Comparison of ENCODE assay signal across 8 mouse cellular contexts in genomic region chr7:104314796-104315353, GRCm38 (mm10). TPM values are rescaled to one million over a fixed set of nuclear protein-coding genes. Genes with fewer than 3 reads are reported as not detected.
DNase-seq lines count a peak whose midpoint lies in the region; ATAC-seq and TF ChIP-seq lines count a peak whose summit lies in the region.

No protein-coding gene starts in this region.

- WGBS in forebrain, embryonic 16.5 days: 15% methylated on average over 15 of the region's 15 CpGs
- WGBS in intestine, embryonic 16.5 days: 7% methylated on average over 15 of the region's 15 CpGs
- WGBS in lung, embryonic 15.5 days: 10% methylated on average over 15 of the region's 15 CpGs

- H3K27ac ChIP-seq in testis, adult 2 months (ENCODE audit: control insufficient read depth, insufficient read depth, low read depth, low read length): peak overlapping the region; percentile 25
- no peak overlapping the region for H3K27ac ChIP-seq in forebrain, embryonic 16.5 days (ENCODE audit: low read length)
- H3K27ac ChIP-seq in intestine, embryonic 16.5 days (ENCODE audit: low read length): no peak overlapping the region
- no peak overlapping the region for H3K27ac ChIP-seq in lung, embryonic 15.5 days

- H3K4me2 ChIP-seq in forebrain, embryonic 16.5 days (ENCODE audit: low read length): peak overlapping the region; percentile 23
- H3K4me2 ChIP-seq in intestine, embryonic 16.5 days (ENCODE audit: low read depth, low read length): peak overlapping the region; percentile 47
- H3K4me2 ChIP-seq in lung, embryonic 15.5 days: peak overlapping the region; percentile 54

- no peaks in the 10 kb centered on the region for H3K36me3 ChIP-seq in testis, adult 2 months (ENCODE audit: control insufficient read depth, insufficient read depth, low read length)
- H3K36me3 ChIP-seq in forebrain, embryonic 16.5 days (ENCODE audit: control insufficient read depth, insufficient read depth): no peaks in the 10 kb centered on the region
- no peaks in the 10 kb centered on the region for H3K36me3 ChIP-seq in intestine, embryonic 16.5 days (ENCODE audit: control insufficient read depth, insufficient read depth, low read length)
- H3K36me3 ChIP-seq in lung, embryonic 15.5 days: no peaks in the 10 kb centered on the region
- no peaks in the 10 kb centered on the region for H3K36me3 ChIP-seq in splenic B cell, adult 2 months (ENCODE audit: control insufficient read depth, insufficient read depth, low read length, poor library complexity, severe bottlenecking)

- no peak for ATAC-seq in forebrain, embryonic 16.5 days
- ATAC-seq in intestine, embryonic 16.5 days: peak; percentile 86
- peak; percentile 59; the same call in 1 of the 2 replicates for ATAC-seq in lung, embryonic 15.5 days (ENCODE audit: borderline replicate concordance, extremely low read depth, low FRiP score, low TSS enrichment)

- no peak overlapping the region for H3K9ac ChIP-seq in forebrain, embryonic 16.5 days (replicated peaks; ENCODE audit: low read depth, low read length)
- peak overlapping the region; percentile 58 for H3K9ac ChIP-seq in intestine, embryonic 16.5 days (ENCODE audit: low read depth, low read length)
- H3K9ac ChIP-seq in lung, embryonic 15.5 days: peak overlapping the region; percentile 37

- TF ChIP-seq CTCF in testis, adult 2 months (IDR thresholded peaks at IDR 0.05; ENCODE audit: control insufficient read depth, insufficient read depth, insufficient replicate concordance, low read depth, low read length): no peak

- no peak for DNase-seq in testis, postnatal 10 days (ENCODE audit: low spot score)
- DNase-seq in splenic B cell, adult 2 months (ENCODE audit: low read depth, low spot score): peak; percentile 73
- no peak for DNase-seq in cerebellum, adult 8-10 months
- DNase-seq in right cerebral cortex, postnatal 10 days (ENCODE audit: low spot score in 2 of 2): no peak

- H3K4me3 ChIP-seq in testis, adult 2 months (ENCODE audit: control insufficient read depth, low read depth, low read length): peak overlapping the region; percentile 59
- peak overlapping the region; percentile 21 for H3K4me3 ChIP-seq in forebrain, embryonic 16.5 days (replicated peaks; ENCODE audit: low read length)
- peak overlapping the region; percentile 51 for H3K4me3 ChIP-seq in intestine, embryonic 16.5 days (ENCODE audit: low read length)
- H3K4me3 ChIP-seq in lung, embryonic 15.5 days: peak overlapping the region; percentile 48

- no peaks in the 10 kb centered on the region for H3K27me3 ChIP-seq in testis, adult 2 months (ENCODE audit: control insufficient read depth, insufficient read depth, low read length)
- H3K27me3 ChIP-seq in forebrain, embryonic 16.5 days (replicated peaks; ENCODE audit: control insufficient read depth, insufficient read depth, low read length): no peaks in the 10 kb centered on the region
- no peaks in the 10 kb centered on the region for H3K27me3 ChIP-seq in intestine, embryonic 16.5 days (replicated peaks; ENCODE audit: control insufficient read depth, insufficient read depth, low read length)
- no peaks in the 10 kb centered on the region for H3K27me3 ChIP-seq in lung, embryonic 15.5 days
- no peaks in the 10 kb centered on the region for H3K27me3 ChIP-seq in splenic B cell, adult 2 months (ENCODE audit: control insufficient read depth, insufficient read depth, low read length, poor library complexity, severe bottlenecking)

- H3K9me3 ChIP-seq in forebrain, embryonic 16.5 days (ENCODE audit: control insufficient read depth, low read length): no peaks in the 10 kb centered on the region
- no peaks in the 10 kb centered on the region for H3K9me3 ChIP-seq in intestine, embryonic 16.5 days (ENCODE audit: control insufficient read depth, low read length)
- H3K9me3 ChIP-seq in lung, embryonic 15.5 days: no peaks in the 10 kb centered on the region

- no peak for TF ChIP-seq POLR2A in testis, adult 2 months (IDR thresholded peaks at IDR 0.05; ENCODE audit: control insufficient read depth, low read depth, low read length)

- H3K4me1 ChIP-seq in testis, adult 2 months (ENCODE audit: control insufficient read depth, insufficient read depth, low read length): no peaks in the 10 kb centered on the region
- no peaks in the 10 kb centered on the region for H3K4me1 ChIP-seq in forebrain, embryonic 16.5 days (replicated peaks; ENCODE audit: control insufficient read depth, insufficient read depth, low read length)
- no peaks in the 10 kb centered on the region for H3K4me1 ChIP-seq in intestine, embryonic 16.5 days (ENCODE audit: control insufficient read depth, insufficient read depth, low read length)
- no peaks in the 10 kb centered on the region for H3K4me1 ChIP-seq in lung, embryonic 15.5 days

RNA-seq across cellular contexts. Expression of gene Trim12a, which starts 0.4 kb away (rescaled TPM):
- polyA plus RNA-seq in testis, adult 2 months (2012; rRNA removed): 0.54 and 1.1 TPM in 2 replicates
- polyA plus RNA-seq in forebrain, embryonic 16.5 days (2015; fragmentation: Nextera tagmentation; extraction: Ambion mirVana): 0.96 and 1.6 TPM in 2 replicates
- 5.1 and 6.3 TPM in 2 replicates for polyA plus RNA-seq in intestine, embryonic 16.5 days (2015; fragmentation: Nextera tagmentation; extraction: Ambion mirVana)
- polyA plus RNA-seq in lung, embryonic 15.5 days (2015; fragmentation: Nextera tagmentation; extraction: Ambion mirVana): 4.2 and 5.6 TPM in 2 replicates

RNA-seq across cellular contexts. Expression of gene Trim34b, which starts 14.4 kb away (rescaled TPM):
- 0.24 and 0.74 TPM in 2 replicates for polyA plus RNA-seq in testis, adult 2 months (2012; rRNA removed)
- polyA plus RNA-seq in forebrain, embryonic 16.5 days (2015; fragmentation: Nextera tagmentation; extraction: Ambion mirVana): not detected in 2 replicates
- 0.13 TPM in 1 of 2 replicates, not detected in the other for polyA plus RNA-seq in intestine, embryonic 16.5 days (2015; fragmentation: Nextera tagmentation; extraction: Ambion mirVana)
- 0.10 TPM in 1 of 2 replicates, not detected in the other for polyA plus RNA-seq in lung, embryonic 15.5 days (2015; fragmentation: Nextera tagmentation; extraction: Ambion mirVana)

RNA-seq across cellular contexts. Expression of gene Trim5, which starts 27.0 kb away (rescaled TPM):
- polyA plus RNA-seq in testis, adult 2 months (2012; rRNA removed): 0.11 and 0.16 TPM in 2 replicates
- polyA plus RNA-seq in forebrain, embryonic 16.5 days (2015; fragmentation: Nextera tagmentation; extraction: Ambion mirVana): 0.23 TPM in 1 of 2 replicates, not detected in the other
- polyA plus RNA-seq in intestine, embryonic 16.5 days (2015; fragmentation: Nextera tagmentation; extraction: Ambion mirVana): 0.33 and 0.47 TPM in 2 replicates
- 0.26 and 0.31 TPM in 2 replicates for polyA plus RNA-seq in lung, embryonic 15.5 days (2015; fragmentation: Nextera tagmentation; extraction: Ambion mirVana)

RNA-seq across cellular contexts. Expression of gene Trim12c, which starts 38.3 kb away (rescaled TPM):
- polyA plus RNA-seq in testis, adult 2 months (2012; rRNA removed): 0.40 and 0.98 TPM in 2 replicates
- polyA plus RNA-seq in forebrain, embryonic 16.5 days (2015; fragmentation: Nextera tagmentation; extraction: Ambion mirVana): 1.1 and 1.2 TPM in 2 replicates
- polyA plus RNA-seq in intestine, embryonic 16.5 days (2015; fragmentation: Nextera tagmentation; extraction: Ambion mirVana): 1.9 and 2.5 TPM in 2 replicates
- 2.0 and 2.3 TPM in 2 replicates for polyA plus RNA-seq in lung, embryonic 15.5 days (2015; fragmentation: Nextera tagmentation; extraction: Ambion mirVana)

RNA-seq across cellular contexts. Expression of gene Trim30b, which starts 54.8 kb away (rescaled TPM):
- polyA plus RNA-seq in testis, adult 2 months (2012; rRNA removed): 0.07 and 0.08 TPM in 2 replicates
- polyA plus RNA-seq in forebrain, embryonic 16.5 days (2015; fragmentation: Nextera tagmentation; extraction: Ambion mirVana): not detected in 2 replicates
- 0.06 and 0.20 TPM in 2 replicates for polyA plus RNA-seq in intestine, embryonic 16.5 days (2015; fragmentation: Nextera tagmentation; extraction: Ambion mirVana)
- 0.09 TPM in 2 replicates for polyA plus RNA-seq in lung, embryonic 15.5 days (2015; fragmentation: Nextera tagmentation; extraction: Ambion mirVana)
